Mouse (Mus musculus) 3134 (cell line): ENCODE measurements around the gene Prkar1a.

Experiments
- DNase-seq: peaks from one replicate; pipeline ENCODE4 v3.0.0-alpha.2; 2011; ENCODE audit warnings: low spot score; ENCODE audit not compliant: insufficient read length; ENCODE audit errors: extremely low read depth

Gene Prkar1a

DNA sequence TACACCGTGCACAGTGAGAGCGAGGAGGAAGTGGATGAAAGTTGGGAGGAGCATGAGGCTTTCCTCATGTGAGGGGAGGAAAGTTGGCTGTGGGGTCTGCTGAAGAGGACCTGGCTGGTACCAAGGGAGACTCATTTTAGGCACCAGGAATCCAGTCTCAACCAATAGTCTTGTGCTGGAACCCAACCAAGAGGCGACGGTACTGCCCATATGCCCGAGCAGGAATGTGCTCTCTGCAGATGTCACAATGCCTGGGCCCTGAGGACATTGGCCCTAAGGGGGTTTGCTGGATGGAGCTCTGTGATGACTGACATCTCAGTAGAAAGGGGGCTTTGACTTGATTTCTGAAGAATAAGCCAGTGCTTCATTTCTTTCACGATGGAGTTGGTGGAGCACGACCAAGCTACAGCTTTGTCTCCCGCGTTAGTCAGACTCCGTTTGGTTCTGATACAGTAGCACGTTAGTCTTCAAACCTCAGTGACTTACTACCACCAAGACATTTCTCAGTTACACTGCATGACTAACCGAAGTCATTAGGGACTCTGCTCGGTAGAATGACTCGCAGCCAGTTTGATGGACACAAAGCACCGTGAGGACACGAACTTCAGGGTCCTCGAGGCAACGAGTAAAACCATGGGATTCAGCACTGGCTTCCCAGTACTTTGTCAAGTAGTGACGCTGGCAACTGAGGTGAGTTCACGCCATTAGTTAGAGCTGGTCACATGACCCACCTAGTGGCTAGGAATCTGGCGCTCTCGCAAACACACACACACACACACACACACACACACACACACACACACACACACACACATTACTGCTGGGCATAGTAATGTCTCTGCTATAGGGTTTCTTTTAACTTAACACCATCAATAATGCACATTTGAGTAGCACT, 55.4 kb downstream of the Prkar1a start:
- DNase-seq = no peak

DNA sequence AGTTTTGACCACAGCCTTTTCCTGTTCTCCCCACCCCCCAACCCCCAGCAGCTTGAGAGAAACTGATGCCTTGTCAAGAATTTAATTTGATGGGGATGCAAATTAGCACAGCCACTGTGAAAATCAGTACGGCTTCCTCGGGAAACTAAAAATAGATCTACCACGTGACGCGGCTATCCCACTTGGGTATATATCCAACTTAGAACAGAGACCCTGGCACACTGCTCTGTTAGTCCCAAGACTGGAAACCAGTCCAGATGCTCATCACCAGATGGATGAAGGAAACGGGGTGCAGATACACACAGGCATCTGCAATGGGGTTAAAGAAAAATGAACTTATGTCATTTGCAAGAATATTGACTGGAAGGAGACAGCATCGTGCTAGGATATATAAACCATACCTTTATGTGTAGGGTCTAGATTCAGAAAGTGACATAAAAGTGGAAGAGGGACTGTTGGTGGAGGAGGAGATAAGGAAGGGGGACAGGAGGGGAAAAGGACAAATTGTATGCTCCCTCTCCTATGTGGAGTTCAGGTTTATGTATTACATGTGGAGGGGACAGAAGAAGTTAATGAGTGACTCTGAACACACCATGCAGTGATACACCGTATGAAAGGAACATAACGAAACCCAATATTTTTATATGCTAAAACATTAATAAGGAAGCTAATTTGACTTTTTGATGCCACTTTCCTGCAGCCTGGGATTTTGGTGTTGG, 56.3 kb downstream of the Prkar1a start:
- no peak for DNase-seq

DNA sequence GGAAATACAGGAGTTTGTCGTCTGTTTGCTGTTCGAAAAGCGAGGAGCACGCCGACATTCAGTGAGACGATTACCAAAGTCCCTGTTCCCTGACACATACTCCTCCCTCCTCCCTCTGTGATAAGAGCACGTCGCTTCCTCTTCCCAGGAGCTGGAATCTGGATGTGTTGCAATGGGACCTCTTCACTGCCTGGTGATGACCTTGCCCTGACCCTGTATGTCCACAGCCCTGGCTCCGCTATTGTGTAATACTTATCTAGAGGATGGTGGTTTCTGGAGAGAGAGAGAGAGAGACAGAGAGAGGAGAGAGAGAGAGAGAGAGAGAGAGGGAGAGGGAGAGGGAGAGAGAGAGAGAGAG, 56.8 kb downstream of the Prkar1a start:
- no peak for DNase-seq

DNA sequence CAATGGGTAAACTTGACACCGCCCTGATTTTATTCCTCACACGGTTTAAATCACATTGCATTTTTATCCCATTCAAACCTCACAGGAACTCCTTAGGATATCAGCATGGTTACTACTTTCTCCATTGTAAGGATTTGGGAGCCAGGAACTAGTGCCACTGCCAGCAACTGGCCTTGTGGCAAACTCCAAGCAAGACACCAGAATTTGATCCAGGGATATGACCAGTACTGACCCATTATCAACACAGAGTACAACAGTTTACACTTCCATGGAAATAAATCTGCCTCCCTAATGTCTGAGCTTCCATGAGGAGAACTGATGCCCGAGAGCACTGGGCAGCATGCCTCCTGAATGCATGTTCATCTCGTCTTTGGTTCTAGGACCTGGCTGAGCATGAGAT, 57.4 kb downstream of the Prkar1a start:
- DNase-seq = no peak

DNA sequence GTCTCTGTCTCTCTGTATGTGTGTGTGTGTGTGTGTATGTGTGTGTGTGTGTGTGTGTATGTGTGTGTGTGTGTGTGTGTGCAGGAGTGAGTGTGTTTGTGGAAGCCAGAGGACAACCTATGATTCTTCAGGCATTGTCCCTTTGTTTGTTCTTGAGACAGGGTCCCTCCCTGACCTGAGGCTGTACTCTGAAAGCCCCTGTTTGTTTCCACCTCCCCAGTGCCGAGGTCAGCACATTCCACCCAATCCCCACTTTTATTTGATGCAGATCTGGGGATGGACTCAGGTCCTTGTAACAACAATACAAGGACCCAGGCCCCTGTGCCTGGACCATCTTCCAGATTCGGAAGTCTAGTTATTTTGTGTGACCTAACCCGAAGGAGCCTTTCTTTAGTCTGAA, 58.2 kb downstream of the Prkar1a start:
- DNase-seq = no peak

DNA sequence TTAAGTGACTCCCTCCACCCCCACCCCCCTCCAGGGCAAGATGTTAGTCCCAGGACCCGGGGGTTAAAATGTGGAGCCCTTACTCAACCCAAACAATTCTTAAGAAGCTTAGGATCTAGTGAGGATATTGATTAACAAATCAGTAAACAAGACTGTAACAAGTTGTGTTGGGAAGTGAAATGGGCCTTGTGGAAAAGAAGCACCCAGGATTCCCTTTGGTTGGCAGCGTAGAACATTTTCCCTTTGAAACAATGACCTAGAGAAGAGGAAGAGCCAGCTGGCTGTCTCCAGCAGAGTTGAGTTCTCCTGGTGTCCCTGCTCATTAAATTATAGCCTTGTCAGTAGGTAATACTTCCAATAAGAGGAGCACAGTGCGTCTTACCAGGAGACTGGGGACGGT, 59.6 kb downstream of the Prkar1a start:
- no peak for DNase-seq

DNA sequence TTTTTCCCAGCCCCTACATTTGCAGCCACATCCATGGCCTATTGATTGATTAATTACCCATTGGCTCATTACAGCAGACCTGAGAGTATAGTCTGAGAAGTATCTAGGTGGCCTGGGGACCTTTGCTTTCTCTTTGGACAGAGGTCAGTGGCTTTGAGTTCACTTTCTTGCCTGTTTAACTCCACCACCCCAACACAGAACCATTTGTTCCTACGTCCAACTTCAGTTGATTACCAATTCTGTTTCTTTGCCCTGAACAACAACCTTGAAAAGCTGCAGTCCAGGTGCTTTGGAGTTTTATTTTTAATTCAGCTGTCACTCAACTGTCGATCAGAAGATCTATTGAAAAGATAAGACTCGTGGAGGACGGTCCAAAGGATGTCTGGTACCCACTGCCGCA, 60.3 kb downstream of the Prkar1a start:
- no peak for DNase-seq

DNA sequence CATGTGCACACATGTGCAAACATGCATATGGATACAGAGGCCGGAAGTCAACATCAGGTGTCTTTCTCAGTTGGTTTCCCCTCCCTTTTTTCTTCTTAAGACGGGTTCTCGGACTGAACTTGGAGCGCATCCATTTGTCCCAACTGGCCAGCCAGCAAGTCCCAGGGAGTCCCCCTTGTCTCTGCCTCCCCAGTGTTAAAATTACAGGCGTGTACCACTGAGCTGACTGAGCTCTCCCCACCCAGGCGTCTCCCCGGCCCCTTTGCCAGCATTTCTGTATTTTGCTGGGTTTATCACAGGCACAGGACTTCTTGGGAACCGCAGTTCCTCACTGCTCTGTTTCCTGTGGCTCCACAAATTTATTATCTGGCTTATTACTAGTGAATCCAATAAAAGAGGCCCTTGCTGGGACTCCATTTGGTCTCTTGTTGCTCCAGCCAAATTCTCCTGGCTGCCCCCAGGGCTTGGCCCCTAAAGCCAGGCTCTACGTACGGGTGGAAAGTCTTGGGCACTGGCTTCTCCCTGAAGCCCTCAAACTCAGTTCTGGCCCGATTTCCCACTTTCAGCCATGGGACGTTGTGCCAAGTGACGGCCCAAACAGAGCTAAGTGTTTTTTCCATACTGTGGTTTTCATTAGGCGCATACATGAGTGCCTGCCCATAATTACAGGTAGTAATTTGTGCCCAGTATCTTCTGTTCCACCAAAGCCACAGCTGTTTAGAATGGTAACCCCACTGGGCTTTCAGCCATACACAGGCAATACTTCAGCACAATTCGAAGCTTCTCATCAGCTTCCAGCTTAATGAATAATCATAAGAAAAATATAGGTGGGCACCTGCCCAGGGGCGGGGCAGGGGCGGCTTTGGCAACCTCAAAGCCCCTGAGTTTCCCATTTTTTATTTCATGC, 65.4 kb downstream of the Prkar1a start:
- DNase-seq = no peak

DNA sequence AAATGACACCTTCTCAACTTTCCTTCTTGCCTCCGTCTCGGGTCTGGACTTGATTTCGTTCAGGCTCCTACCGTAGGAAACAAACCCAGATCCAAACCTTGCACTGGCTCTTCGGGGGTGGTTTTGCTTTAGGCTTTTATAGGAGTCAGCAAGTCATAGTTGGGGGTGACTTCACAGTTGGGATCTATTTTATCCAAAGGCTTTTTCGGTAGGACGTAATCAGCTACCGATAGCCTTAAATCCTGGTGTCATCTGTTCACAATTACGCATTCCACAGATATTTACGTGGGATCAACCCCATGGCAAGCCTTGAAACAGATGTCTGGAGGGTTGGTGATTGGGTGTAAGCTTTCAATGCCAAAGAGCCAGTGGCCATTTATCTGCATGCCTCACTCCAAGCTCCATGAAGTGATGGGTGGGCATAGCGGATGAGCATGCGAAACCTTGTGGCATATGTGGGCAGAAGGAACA, 66.1 kb downstream of the Prkar1a start:
- no peak for DNase-seq

DNA sequence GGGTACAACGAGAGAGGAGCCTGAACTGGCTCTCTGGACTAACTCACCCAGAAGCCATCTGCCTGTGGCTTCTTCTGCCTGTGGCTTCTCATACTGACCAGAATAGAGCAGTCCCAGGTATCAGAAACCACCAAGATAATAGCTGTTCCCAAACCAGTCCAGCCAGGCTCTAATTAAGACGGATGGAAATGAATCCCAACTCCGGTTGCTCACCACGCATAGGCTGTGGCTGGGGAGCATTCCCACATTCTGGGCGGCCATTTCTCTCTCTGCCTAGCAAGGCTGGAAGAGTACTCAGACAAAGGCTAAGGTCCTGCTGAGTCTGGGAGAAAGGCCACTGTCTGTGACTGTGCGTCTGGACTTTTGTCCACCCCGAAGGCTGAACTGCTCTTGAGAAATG, 67.8 kb downstream of the Prkar1a start:
- DNase-seq = no peak

DNA sequence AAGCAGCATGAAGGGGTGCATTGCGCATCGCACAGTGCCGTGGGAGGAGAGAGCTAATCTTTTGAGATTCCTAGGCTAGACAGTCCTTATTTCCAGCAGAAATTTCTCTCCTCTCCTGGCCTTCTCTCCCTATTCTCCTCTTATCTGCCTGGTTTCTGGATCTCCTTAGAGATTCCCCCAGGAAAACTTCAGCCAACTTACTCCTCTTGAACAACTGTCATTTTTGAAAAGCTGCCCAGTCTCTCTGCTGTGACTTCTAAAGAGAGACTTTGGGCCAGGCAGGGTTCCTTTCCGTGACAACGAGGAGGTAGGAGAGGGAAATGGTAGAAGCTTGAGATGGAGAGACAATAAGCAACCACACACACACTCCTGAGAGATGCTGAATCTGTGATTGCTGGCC, 68.2 kb downstream of the Prkar1a start:
- DNase-seq = no peak

DNA sequence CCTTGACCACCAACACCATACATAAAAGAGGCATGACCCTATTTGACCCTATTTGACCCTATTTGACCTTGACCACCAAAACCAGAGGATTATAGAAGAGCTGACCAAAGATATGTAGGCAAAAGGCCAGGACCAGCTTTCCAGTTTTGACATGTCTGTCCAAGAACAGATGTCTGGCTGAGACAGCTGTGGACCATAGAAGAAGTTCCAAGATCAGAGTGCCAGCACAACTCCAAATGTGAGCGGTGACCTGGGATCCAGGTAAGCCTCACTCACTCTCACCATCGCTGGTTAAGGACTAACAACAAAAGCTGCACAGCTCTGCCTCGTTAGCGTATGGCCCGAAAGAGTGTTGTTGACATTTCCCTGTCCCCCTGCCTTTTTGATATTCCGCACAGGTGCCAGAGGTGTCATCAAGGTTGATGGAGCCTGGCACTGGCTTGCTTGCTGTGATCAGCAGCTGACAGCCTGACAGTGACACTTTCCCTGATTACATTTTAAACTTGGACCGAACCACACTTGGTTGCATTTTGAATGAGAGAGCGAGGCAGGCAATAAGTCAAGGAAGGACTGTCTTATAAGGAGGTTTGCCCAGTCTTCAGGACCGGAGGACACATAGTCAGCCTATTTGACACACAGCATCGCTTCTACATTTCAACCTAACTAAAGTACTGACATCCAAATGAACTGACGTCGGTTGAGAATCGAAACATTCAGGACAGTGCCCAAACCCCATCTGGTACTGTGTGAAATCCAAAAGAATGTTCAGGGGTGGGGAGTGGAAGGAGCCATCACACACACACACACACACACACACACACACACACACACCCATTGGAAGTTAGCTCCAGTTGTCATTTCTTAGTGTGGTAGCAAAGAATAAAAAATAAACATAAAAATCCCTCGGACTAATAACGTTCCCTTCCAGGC, 69.0 kb downstream of the Prkar1a start:
- DNase-seq = no peak
